8 mouse cellular contexts compared by ENCODE assay signal in the genomic region with DNA sequence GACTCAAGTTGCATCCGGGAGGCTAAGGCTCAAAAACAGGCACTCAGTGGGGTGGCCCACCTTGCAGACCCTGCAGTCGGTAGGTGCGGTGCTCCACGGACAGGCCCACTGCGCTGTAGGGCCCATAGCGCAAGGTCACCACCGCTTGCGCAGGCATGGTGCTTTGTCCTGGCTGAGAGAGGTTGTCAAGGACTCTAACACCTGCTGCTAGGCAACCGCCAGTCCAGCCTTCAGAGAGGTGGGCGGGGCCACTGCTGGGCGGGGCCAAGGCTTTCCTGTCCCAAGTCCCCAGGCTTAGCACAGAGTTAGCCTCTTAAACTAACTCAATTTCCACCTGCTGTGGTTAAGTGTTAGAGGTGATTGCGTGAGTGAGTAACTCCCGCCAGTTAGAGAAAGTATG. TPM values are rescaled to one million over a fixed set of nuclear protein-coding genes. Genes with fewer than 3 reads are reported as not detected.
A peak's percentile ranks its signal among the peaks of the same experiment; 100 is the strongest.
DNase-seq lines count a peak whose midpoint lies in the region; ATAC-seq and TF ChIP-seq lines count a peak whose summit lies in the region.

A gene (minus strand): TSS at position 196 of the 400 bp plus-strand sequence.

- DNase-seq in gastrocnemius, postnatal 14 days: peak; percentile 16
- no peak for DNase-seq in gastrocnemius, adult 2 months
- peak; percentile 79 for DNase-seq in intestine, embryonic 14.5 days (ENCODE audit: low spot score)
- peak; percentile 45 for DNase-seq in ovary, adult 18-20 months (ENCODE audit: low spot score)
- no peak for DNase-seq in gastrocnemius, adult 18-20 months (ENCODE audit: low spot score)

- no peak for TF ChIP-seq CTCF in gastrocnemius, adult 2 months (IDR thresholded peaks at IDR 0.05)

- no peaks in the 10 kb centered on the region for H3K27me3 ChIP-seq in forebrain, embryonic 16.5 days (replicated peaks; ENCODE audit: control insufficient read depth, insufficient read depth, low read length)
- H3K27me3 ChIP-seq in intestine, embryonic 14.5 days (replicated peaks; ENCODE audit: control insufficient read depth, insufficient read depth, low read length): no peaks in the 10 kb centered on the region
- no peaks in the 10 kb centered on the region for H3K27me3 ChIP-seq in liver, embryonic 16.5 days (ENCODE audit: control insufficient read depth, insufficient read depth, low read depth, low read length)

- peak within 1 kb of the TSS; percentile 18; the same call in 1 of the 2 replicates for H3K4me2 ChIP-seq in forebrain, embryonic 16.5 days (ENCODE audit: low read length)
- H3K4me2 ChIP-seq in intestine, embryonic 14.5 days (ENCODE audit: low read length): no peak within 1 kb of the TSS
- H3K4me2 ChIP-seq in liver, embryonic 16.5 days (ENCODE audit: low read depth, low read length): no peak within 1 kb of the TSS

- H3K9me3 ChIP-seq in forebrain, embryonic 16.5 days (ENCODE audit: control insufficient read depth, low read length): no peaks in the 10 kb centered on the region
- no peaks in the 10 kb centered on the region for H3K9me3 ChIP-seq in intestine, embryonic 14.5 days (ENCODE audit: control insufficient read depth, low read length)
- no peaks in the 10 kb centered on the region for H3K9me3 ChIP-seq in liver, embryonic 16.5 days (replicated peaks; ENCODE audit: control insufficient read depth, low read length)

- H3K27ac ChIP-seq in gastrocnemius, adult 2 months: no peak within 1 kb of the TSS
- no peak within 1 kb of the TSS for H3K27ac ChIP-seq in forebrain, embryonic 16.5 days (ENCODE audit: low read length)
- no peak within 1 kb of the TSS for H3K27ac ChIP-seq in intestine, embryonic 14.5 days (ENCODE audit: low read depth)
- no peak within 1 kb of the TSS for H3K27ac ChIP-seq in liver, embryonic 16.5 days (ENCODE audit: low read length)

- WGBS in forebrain, embryonic 16.5 days: 3% methylated on average over 13 of the region's 13 CpGs
- 2% methylated on average over 13 of the region's 13 CpGs for WGBS in intestine, embryonic 14.5 days
- WGBS in liver, embryonic 16.5 days (ENCODE audit: insufficient replicate concordance): 4% methylated on average over 13 of the region's 13 CpGs

- ATAC-seq in forebrain, embryonic 16.5 days: peak; percentile 59
- ATAC-seq in intestine, embryonic 14.5 days (replicated peaks; ENCODE audit: low FRiP score, low TSS enrichment, low read depth): peak; percentile 85
- peak; percentile 41; the same call in 1 of the 2 replicates for ATAC-seq in liver, embryonic 16.5 days (ENCODE audit: low read depth)
- no peak for ATAC-seq in frontal cortex, adult (ENCODE audit: low TSS enrichment)

- no peaks in the 10 kb centered on the region for H3K36me3 ChIP-seq in forebrain, embryonic 16.5 days (ENCODE audit: control insufficient read depth, insufficient read depth)
- no peaks in the 10 kb centered on the region for H3K36me3 ChIP-seq in intestine, embryonic 14.5 days (ENCODE audit: control insufficient read depth, insufficient read depth, low read length)
- no peaks in the 10 kb centered on the region for H3K36me3 ChIP-seq in liver, embryonic 16.5 days (ENCODE audit: control insufficient read depth, insufficient read depth)

- intact Hi-C loops in gastrocnemius, postnatal 14 days (cut with DNase I; ENCODE audit: low total_unique reads): no loop called here
- intact Hi-C loops in gastrocnemius, adult 2 months (cut with DNase I): no loop called here

- H3K4me3 ChIP-seq in gastrocnemius, adult 2 months: no peak within 1 kb of the TSS
- H3K4me3 ChIP-seq in forebrain, embryonic 16.5 days (replicated peaks; ENCODE audit: low read length): no peak within 1 kb of the TSS
- H3K4me3 ChIP-seq in intestine, embryonic 14.5 days (ENCODE audit: low read depth, low read length): no peak within 1 kb of the TSS
- H3K4me3 ChIP-seq in liver, embryonic 16.5 days (ENCODE audit: low read depth, low read length): no peak within 1 kb of the TSS

- no peaks in the 10 kb centered on the region for H3K4me1 ChIP-seq in forebrain, embryonic 16.5 days (replicated peaks; ENCODE audit: control insufficient read depth, insufficient read depth, low read length)
- H3K4me1 ChIP-seq in intestine, embryonic 14.5 days (replicated peaks; ENCODE audit: control insufficient read depth, insufficient read depth, low read length): 0 out of 2 replicates have a peak, but pooled peaks cover 4% of the 10 kb centered on the region
- no peaks in the 10 kb centered on the region for H3K4me1 ChIP-seq in liver, embryonic 16.5 days (ENCODE audit: control insufficient read depth, low read depth, low read length)

- H3K9ac ChIP-seq in forebrain, embryonic 16.5 days (replicated peaks; ENCODE audit: low read depth, low read length): no peak within 1 kb of the TSS
- no peak within 1 kb of the TSS for H3K9ac ChIP-seq in intestine, embryonic 14.5 days (ENCODE audit: low read length)
- H3K9ac ChIP-seq in liver, embryonic 16.5 days (ENCODE audit: low read depth, low read length): no peak within 1 kb of the TSS

RNA-seq across cellular contexts. Expression of the gene that starts here (rescaled TPM):
- not detected for total RNA-seq in gastrocnemius, postnatal 14 days (2021)
- not detected for total RNA-seq in gastrocnemius, adult 2 months (2021)
- 0.68 and 0.70 TPM in 2 replicates for polyA plus RNA-seq in forebrain, embryonic 16.5 days (2015; fragmentation: Nextera tagmentation; extraction: Ambion mirVana)
- not detected in 2 replicates for polyA plus RNA-seq in intestine, embryonic 14.5 days (2014; fragmentation: Nextera tagmentation; extraction: Ambion mirVana)
- not detected in 2 replicates for polyA plus RNA-seq in liver, embryonic 16.5 days (2015; fragmentation: Nextera tagmentation; extraction: Ambion mirVana)
- total RNA-seq in gastrocnemius, adult 18-20 months (2021): not detected

Comparison
In these comparisons a context has a peak if more than half of its experiments do, and no peak if none do; other contexts are left out.
1. Peak in DNase-seq in gastrocnemius, postnatal 14 days; RNA of the gene not detected or under 1 TPM.
2. Peak in ATAC-seq and H3K4me2 ChIP-seq in forebrain, embryonic 16.5 days; RNA of the gene not detected or under 1 TPM.
3. Peak in DNase-seq and ATAC-seq in intestine, embryonic 14.5 days; RNA of the gene not detected or under 1 TPM.
4. Peak in ATAC-seq in liver, embryonic 16.5 days; RNA of the gene not detected or under 1 TPM.